In the genomic region with DNA sequence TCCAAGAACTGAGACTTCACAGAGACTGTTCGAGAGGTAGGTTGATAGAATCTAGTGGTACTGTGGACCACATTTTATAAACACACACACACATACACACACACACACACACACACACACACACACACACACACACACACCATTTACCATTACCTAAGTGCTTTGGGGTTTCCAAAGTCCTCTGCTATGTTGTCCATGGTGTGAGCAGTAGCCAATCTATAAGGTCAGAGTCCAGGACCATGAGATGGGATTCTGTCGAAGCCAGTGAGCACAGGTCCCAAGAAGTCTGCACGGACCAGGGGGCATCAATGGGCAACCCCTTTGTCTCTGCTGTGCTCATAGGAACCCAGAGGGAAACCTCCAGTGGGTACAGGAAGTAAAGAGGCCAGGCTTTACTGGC, we compare ENCODE assay signal across 15 mouse cellular contexts.
"Had no signal": no experiment of that assay in that cellular context is flagged by ENCODE, and none has a peak within 500 bp of the region (broad histone marks: within the 10 kb centered on the region; RNA-seq: fewer than 3 reads in every experiment).

No protein-coding gene starts in this region.

- H3K9ac ChIP-seq: neural tube, embryonic 15.5 days; stomach, embryonic 15.5 days had no signal

- H3K9me3 ChIP-seq: neural tube, embryonic 15.5 days; stomach, embryonic 15.5 days had no signal

- H3K4me3 ChIP-seq: neural tube, embryonic 15.5 days; stomach, embryonic 15.5 days had no signal

- H3K4me2 ChIP-seq: neural tube, embryonic 15.5 days; stomach, embryonic 15.5 days had no signal

- H3K4me1 ChIP-seq: stomach, embryonic 15.5 days had no signal

- H3K36me3 ChIP-seq: neural tube, embryonic 15.5 days; stomach, embryonic 15.5 days had no signal

- DNase-seq: retina, postnatal 1 day; right cerebral cortex, adult 18-20 months; right cerebral cortex, postnatal 14 days; right cerebral cortex, postnatal 25 days; right cerebral cortex, postnatal 4 days; spleen, adult 18-20 months; thymus, adult 18-20 months; thymus, adult 2 months; thymus, postnatal 14 days; thymus, postnatal 25 days; thymus, postnatal 36 days; thymus, postnatal 4 days had no signal

- H3K27ac ChIP-seq: neural tube, embryonic 15.5 days; stomach, embryonic 15.5 days; stomach, postnatal 0 days had no signal
